Mouse (Mus musculus): ENCODE measurements around the gene Prr3. TPM values are rescaled to one million over a fixed set of nuclear protein-coding genes. Genes with fewer than 3 reads are reported as not detected.
"Not testable (repeated sequence)": the region's sequence is repeated elsewhere in the genome, so short reads cannot be mapped to it uniquely, and the experiment has no call there.

Gene Prr3
- polyA plus RNA-seq, 1 experiment from 2014 or later = 30.8 TPM

- no peak for ATAC-seq (ENCODE audit: insufficient read depth)
These were observed 16.8 kb downstream of the Prr3 start for GRCm38 (mm10) chr17:35963279-35963678.

GRCm38 (mm10) chr17:35958533-35959223 lies 21.4 kb downstream of the Prr3 start:
- Histone ChIP-seq H3K4me2 (no peak overlapping the region), H3K36me3 (ENCODE audit: insufficient read depth) (peaks cover 82% of the 10 kb centered on the region), H3K4me3 (ENCODE audit: low read depth, low read length) (no peak overlapping the region), H3K9ac (no peak overlapping the region), H3K27ac (ENCODE audit: low read depth) (no peak overlapping the region), H3K27me3 (ENCODE audit: insufficient read depth, low read length) (no peaks in the 10 kb centered on the region), H3K4me1 (ENCODE audit: insufficient read depth) (no peaks in the 10 kb centered on the region), H3K9me3 (ENCODE audit: low read depth, low read length) (no peaks in the 10 kb centered on the region)
- ATAC-seq (ENCODE audit: insufficient read depth) (no peak), DNase-seq (no peak)
- no peak for TF ChIP-seq CTCF (IDR thresholded peaks at IDR 0.05; ENCODE audit: low read depth)
- WGBS = 97% methylated on average over 15 of the region's 15 CpGs

More at GRCm38 (mm10) chr17:35963279-35963678, 16.8 kb downstream of the Prr3 start:
- WGBS = 91% methylated on average over 10 of the region's 10 CpGs
- Histone ChIP-seq H3K4me3 (ENCODE audit: low read depth, low read length) (no peak overlapping the region), H3K27me3 (ENCODE audit: insufficient read depth, low read length) (no peaks in the 10 kb centered on the region), H3K36me3 (ENCODE audit: insufficient read depth) (peaks cover 77% of the 10 kb centered on the region), H3K27ac (ENCODE audit: low read depth) (no peak overlapping the region), H3K4me2 (no peak overlapping the region), H3K4me1 (ENCODE audit: insufficient read depth) (no peaks in the 10 kb centered on the region; the same call in 1 of the 2 replicates), H3K9me3 (ENCODE audit: low read depth, low read length) (no peaks in the 10 kb centered on the region), H3K9ac (no peak overlapping the region)
- no peak for TF ChIP-seq CTCF (IDR thresholded peaks at IDR 0.05; ENCODE audit: low read depth)
- no peak for DNase-seq

- no peak for TF ChIP-seq CTCF (IDR thresholded peaks at IDR 0.05; ENCODE audit: low read depth)
- H3K4me2 ChIP-seq = no peak overlapping the region
- WGBS = 76% methylated on average over 8 of the region's 8 CpGs
- ATAC-seq (ENCODE audit: insufficient read depth) = no peak
- no peaks in the 10 kb centered on the region for H3K27me3 ChIP-seq (ENCODE audit: insufficient read depth, low read length)
- H3K9ac ChIP-seq = no peak overlapping the region
- no peak for DNase-seq
- H3K27ac ChIP-seq (ENCODE audit: low read depth) = no peak overlapping the region
- H3K4me1 ChIP-seq (ENCODE audit: insufficient read depth) = no peaks in the 10 kb centered on the region
- H3K4me3 ChIP-seq (ENCODE audit: low read depth, low read length) = no peak overlapping the region
- H3K36me3 ChIP-seq (ENCODE audit: insufficient read depth) = peaks cover 44% of the 10 kb centered on the region
- no peaks in the 10 kb centered on the region for H3K9me3 ChIP-seq (ENCODE audit: low read depth, low read length)
These were observed 25.4 kb downstream of the Prr3 start for GRCm38 (mm10) chr17:35954665-35955064.

GRCm38 (mm10) chr17:35952559-35952958 lies 27.5 kb downstream of the Prr3 start:
- not testable (repeated sequence) for H3K27ac ChIP-seq (ENCODE audit: low read depth); ATAC-seq (ENCODE audit: insufficient read depth); DNase-seq; H3K9ac ChIP-seq; H3K27me3 ChIP-seq (ENCODE audit: insufficient read depth, low read length); H3K4me1 ChIP-seq (ENCODE audit: insufficient read depth); H3K4me2 ChIP-seq; H3K9me3 ChIP-seq (ENCODE audit: low read depth, low read length); H3K4me3 ChIP-seq (ENCODE audit: low read depth, low read length)
- peaks cover 23% of the 10 kb centered on the region for H3K36me3 ChIP-seq (ENCODE audit: insufficient read depth)
- WGBS = 53% methylated on average over 2 of the region's 3 CpGs

GRCm38 (mm10) chr17:35950946-35951345 lies 29.1 kb downstream of the Prr3 start:
- H3K36me3 ChIP-seq (ENCODE audit: insufficient read depth); H3K9me3 ChIP-seq (ENCODE audit: low read depth, low read length); H3K27ac ChIP-seq (ENCODE audit: low read depth); ATAC-seq (ENCODE audit: insufficient read depth); H3K4me3 ChIP-seq (ENCODE audit: low read depth, low read length); H3K9ac ChIP-seq; H3K4me1 ChIP-seq (ENCODE audit: insufficient read depth); H3K4me2 ChIP-seq; H3K27me3 ChIP-seq (ENCODE audit: insufficient read depth, low read length); DNase-seq: not testable (repeated sequence)

GRCm38 (mm10) chr17:35939941-35940340 lies 40.1 kb downstream of the Prr3 start:
- no peak for DNase-seq
- Histone ChIP-seq H3K36me3 (ENCODE audit: insufficient read depth) (no peaks in the 10 kb centered on the region), H3K4me1 (ENCODE audit: insufficient read depth) (no peaks in the 10 kb centered on the region), H3K9ac (no peak overlapping the region), H3K27me3 (ENCODE audit: insufficient read depth, low read length) (no peaks in the 10 kb centered on the region), H3K9me3 (ENCODE audit: low read depth, low read length) (no peaks in the 10 kb centered on the region), H3K4me2 (no peak overlapping the region), H3K27ac (ENCODE audit: low read depth) (no peak overlapping the region), H3K4me3 (ENCODE audit: low read depth, low read length) (no peak overlapping the region)
- 67% methylated on average over 1 of the region's 1 CpGs for WGBS
- ATAC-seq (ENCODE audit: insufficient read depth) = no peak
- no peak for TF ChIP-seq CTCF (IDR thresholded peaks at IDR 0.05; ENCODE audit: low read depth)

- no peaks in the 10 kb centered on the region for H3K9me3 ChIP-seq (ENCODE audit: low read depth, low read length)
- H3K4me2 ChIP-seq = no peak overlapping the region
- ATAC-seq (ENCODE audit: insufficient read depth) = no peak
- TF ChIP-seq CTCF (IDR thresholded peaks at IDR 0.05; ENCODE audit: low read depth) = no peak
- H3K4me3 ChIP-seq (ENCODE audit: low read depth, low read length) = no peak overlapping the region
- WGBS = 37% methylated on average over 2 of the region's 2 CpGs
- H3K27me3 ChIP-seq (ENCODE audit: insufficient read depth, low read length) = no peaks in the 10 kb centered on the region
- H3K36me3 ChIP-seq (ENCODE audit: insufficient read depth) = no peaks in the 10 kb centered on the region
- no peak for DNase-seq
- no peak overlapping the region for H3K9ac ChIP-seq
- H3K27ac ChIP-seq (ENCODE audit: low read depth) = no peak overlapping the region
- no peaks in the 10 kb centered on the region for H3K4me1 ChIP-seq (ENCODE audit: insufficient read depth)
These were observed 40.9 kb downstream of the Prr3 start for GRCm38 (mm10) chr17:35939108-35939507.
